Mouse (Mus musculus) kidney, adult 2 months (tissue): ENCODE measurements around the gene Pafah1b2.

Experiments used
- CTCF ChIP-seq: fragments of 200-500 bp; conservative IDR thresholded peaks from 2 replicates; pipeline ENCODE4 v1.5.1; 2011; ENCODE audit warnings: low read depth, mild to moderate bottlenecking, control low read depth, low read length, moderate library complexity, mixed read lengths; ENCODE audit not compliant: insufficient read depth, insufficient read length
- POLR2A ChIP-seq: fragments of 200-500 bp; IDR thresholded peaks from one replicate; pipeline ENCODE4 v1.6.1; 2011; ENCODE audit warnings: low read depth, low read length, control low read depth

DNA sequence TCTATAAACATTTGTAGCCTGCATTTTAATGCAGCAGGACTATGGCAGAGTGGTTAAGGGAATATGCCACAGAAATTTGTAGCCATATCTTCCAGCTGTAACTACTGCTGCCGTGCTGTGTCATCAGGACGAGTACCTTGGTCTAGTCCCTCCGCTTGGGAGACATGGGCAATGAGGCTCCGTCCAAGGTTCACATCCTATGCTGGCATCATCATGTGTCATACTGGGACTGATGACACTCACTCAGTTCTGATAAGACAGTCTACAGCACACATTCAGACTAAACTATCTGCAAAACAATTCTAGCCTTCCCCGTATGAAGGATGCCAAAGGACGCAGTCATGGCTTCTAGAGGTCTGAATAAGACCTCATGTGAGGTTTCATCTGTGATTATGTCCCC is 48.9 kb downstream of the Pafah1b2 start:
- TF ChIP-seq CTCF (no peak), POLR2A (no peak)
